Mouse (Mus musculus) left cerebral cortex, adult 8-10 months (tissue): ENCODE results near the gene Lrp1. TPM values are rescaled to one million over a fixed set of nuclear protein-coding genes. Genes with fewer than 3 reads are reported as not detected.

Source experiments
- DNase-seq, 2 experiments: peaks; one replicate each; pipeline ENCODE4 v3.0.0; 2022; ENCODE audit warnings: low spot score in 2 of 2
- total RNA-seq, 4 experiments: library from RNA; stranded (reverse); gene quantifications; 2 replicates each; pipeline ENCODE4 v1.2.4; 2022

Lrp1 gene
- total RNA-seq, 4 experiments from 2014 or later = 295 to 337 (median 306) TPM

- peak; percentile 71 to 81 for DNase-seq
These were observed 111.7 kb downstream of the Lrp1 start for GRCm38 (mm10) chr10:127509051-127509836.

- peak; percentile 64 to 72 for DNase-seq
These were observed 112.7 kb downstream of the Lrp1 start for GRCm38 (mm10) chr10:127508239-127508638.

- no peak for DNase-seq
These were observed 119.8 kb downstream of the Lrp1 start, which contains the start of gene Stac3 for GRCm38 (mm10) chr10:127500894-127501893. TSS of gene Stac3 (plus strand) at chr10:127501686.

- no peak for DNase-seq
These were observed 120.9 kb downstream of the Lrp1 start for GRCm38 (mm10) chr10:127500042-127500441.

- DNase-seq = no peak
These were observed 121.4 kb downstream of the Lrp1 start for GRCm38 (mm10) chr10:127499516-127499915.

GRCm38 (mm10) chr10:127496156-127496555 is 124.8 kb downstream of the Lrp1 start:
- no peak for DNase-seq

- no peak for DNase-seq
These were observed 128.8 kb downstream of the Lrp1 start for GRCm38 (mm10) chr10:127492118-127492517.

- no peak for DNase-seq
These were observed 129.8 kb downstream of the Lrp1 start for GRCm38 (mm10) chr10:127491128-127491512.

- DNase-seq = no peak
These were observed 130.5 kb downstream of the Lrp1 start for GRCm38 (mm10) chr10:127490160-127491127.

GRCm38 (mm10) chr10:127488856-127489255 is 132.1 kb downstream of the Lrp1 start:
- DNase-seq = no peak

Other genes starting within 250 kb of the Lrp1 start
- 100 to 1,000 TPM; 247 to 279 (median 255) TPM for gene R3hdm2, start 240.8 kb downstream of the Lrp1 start, total RNA-seq
- gene Stac3, start 119.5 kb downstream of the Lrp1 start, total RNA-seq = 1 to 10 TPM; 2.3 to 4.5 (median 3.0) TPM
- 1 to 10 TPM; 3.8 to 5.2 (median 4.6) TPM for gene Ndufa4l2, start 106.2 kb downstream of the Lrp1 start, total RNA-seq
- 10 to 100 TPM; 24.4 to 33.6 (median 25.7) TPM for gene Shmt2, start 98.7 kb downstream of the Lrp1 start, total RNA-seq
- gene Nxph4, start 86.6 kb downstream of the Lrp1 start, total RNA-seq = 1 to 10 TPM; 6.6 to 9.7 (median 8.4) TPM
- 10 to 100 TPM; 13.5 to 17.1 (median 15.0) TPM for gene Stat6, start 21.8 kb upstream of the Lrp1 start, total RNA-seq
- gene Nemp1, start 45.8 kb upstream of the Lrp1 start, total RNA-seq = 1 to 10 TPM; 4.7 to 6.1 (median 5.1) TPM
- gene Nab2, start 47.4 kb upstream of the Lrp1 start, total RNA-seq = 10 to 100 TPM; 36.5 to 55.0 (median 45.5) TPM
- 1 to 10 TPM in 2 of 4 experiments, under 1 TPM in 2; 0.59 to 1.2 (median 0.94) TPM for gene Myo1a, start 84.0 kb upstream of the Lrp1 start, total RNA-seq
- gene Tac2, start 103.3 kb upstream of the Lrp1 start, total RNA-seq = 10 to 100 TPM; 13.0 to 20.5 (median 16.5) TPM
- 10 to 100 TPM in 2 of 4 experiments, 1 to 10 TPM in 2; 9.9 to 11.4 (median 10.1) TPM for gene Zbtb39, start 118.4 kb upstream of the Lrp1 start, total RNA-seq
- gene Gpr182, start 130.6 kb upstream of the Lrp1 start, total RNA-seq = 1 to 10 TPM; 2.0 to 3.1 (median 2.6) TPM
- under 1 TPM; 0.13 to 0.30 (median 0.16) TPM for gene Rdh1, start 138.6 kb upstream of the Lrp1 start, total RNA-seq
- 1 to 10 TPM in 1 of 4 experiments, under 1 TPM in 2, not detected in 1; 0.72 to 1.9 (median 0.96) TPM for gene Rdh16f1, start 138.6 kb upstream of the Lrp1 start, total RNA-seq
- 1 to 10 TPM in 1 of 4 experiments, not detected in 3; 1.7 TPM for gene Rdh9, start 155.2 kb upstream of the Lrp1 start, total RNA-seq
- gene Rdh16, start 180.0 kb upstream of the Lrp1 start, total RNA-seq = under 1 TPM; 0.11 to 0.49 (median 0.34) TPM
- not detected for gene Rdh19, start 228.8 kb upstream of the Lrp1 start, total RNA-seq
- not detected for gene Rdh16f2, start 245.3 kb upstream of the Lrp1 start, total RNA-seq